Mouse (Mus musculus) kidney, postnatal 0 days (tissue): ENCODE results near the gene Adamtsl4. TPM values are rescaled to one million over a fixed set of nuclear protein-coding genes. Genes with fewer than 3 reads are reported as not detected.
A peak's percentile ranks its signal among the peaks of the same experiment; 100 is the strongest.

Experiments
- ATAC-seq: fragments of 200-750 bp; cut with Nextera tagmentation; replicated peaks from 2 replicates; pipeline ENCODE4 v1.8.0; 2017; ENCODE audit warnings: low read depth, moderate number of reproducible peaks, moderate TSS enrichment, moderate library complexity; ENCODE audit not compliant: low FRiP score
- DNase-seq: peaks from one replicate; pipeline ENCODE4 v3.0.0-alpha.2; 2016; ENCODE audit warnings: low spot score
- H3K27ac ChIP-seq: fragments of 300-500 bp; sonication (generic); 2 replicates; pipeline ENCODE4 v1.5.1; 2014; ENCODE audit warnings: mild to moderate bottlenecking
- H3K27me3 ChIP-seq: fragments of 300-500 bp; sonication (generic); 2 replicates; pipeline ENCODE4 v1.6.1; 2014; ENCODE audit warnings: low read length, mixed read lengths; ENCODE audit not compliant: insufficient read depth
- H3K36me3 ChIP-seq: fragments of 300-500 bp; sonication (generic); 2 replicates; pipeline ENCODE4 v1.6.1; 2014; ENCODE audit warnings: low read length, mixed read lengths; ENCODE audit not compliant: insufficient read depth
- H3K4me1 ChIP-seq: fragments of 300-500 bp; sonication (generic); replicated peaks from 2 replicates; pipeline ENCODE4 v1.6.1; 2014; ENCODE audit warnings: antibody characterized with exemption, low read length, mixed read lengths; ENCODE audit not compliant: insufficient read depth
- H3K4me2 ChIP-seq: fragments of 300-500 bp; sonication (generic); 2 replicates; pipeline ENCODE4 v1.6.1; 2014; ENCODE audit warnings: mild to moderate bottlenecking, low read length, moderate library complexity, mixed read lengths
- H3K4me3 ChIP-seq: fragments of 300-500 bp; sonication (generic); replicated peaks from 2 replicates; pipeline ENCODE4 v1.5.1; 2014; ENCODE audit warnings: low read depth, low read length
- H3K9ac ChIP-seq: fragments of 300-500 bp; sonication (generic); 2 replicates; pipeline ENCODE4 v1.6.1; 2014; ENCODE audit warnings: low read depth, low read length
- H3K9me3 ChIP-seq: fragments of 300-500 bp; sonication (generic); replicated peaks from 2 replicates; pipeline ENCODE4 v1.6.1; 2016; ENCODE audit warnings: low read length, inconsistent platforms, mixed read lengths
- CTCF ChIP-seq: IDR thresholded peaks from 2 replicates; pipeline ENCODE4 v1.5.1; 2016; ENCODE audit warnings: antibody characterized with exemption, low read depth, mild to moderate bottlenecking, moderate library complexity
- WGBS: fragments of 180-500 bp; shearing (Covaris S2); extraction: QIAGEN DNeasy Blood & Tissue Kit; methylation state at CpG from one replicate; pipeline ENCODE4 v1.1.7; 2014; 5-methylcytosine and 5-hydroxymethylcytosine counted together
- polyA plus RNA-seq: library from polyadenylated mRNA; unstranded; fragments of >200 nt; fragmentation: Nextera tagmentation; extraction: Ambion mirVana; gene quantifications from 2 replicates; pipeline ENCODE4 v1.2.1, GENCODE M21; 2015

The Adamtsl4 gene
- polyA plus RNA-seq, 1 experiment from 2014 or later = 3.6 TPM

- Histone ChIP-seq H3K9ac (no peak overlapping the region), H3K4me1 (peaks cover 4% of the 10 kb centered on the region; the same call in 1 of the 2 replicates), H3K4me2 (no peak overlapping the region), H3K27ac (no peak overlapping the region), H3K27me3 (no peaks in the 10 kb centered on the region), H3K36me3 (no peaks in the 10 kb centered on the region), H3K4me3 (no peak overlapping the region), H3K9me3 (no peaks in the 10 kb centered on the region)
- TF ChIP-seq CTCF = no peak
- 61% methylated on average over 10 of the region's 10 CpGs for WGBS
- ATAC-seq (no peak), DNase-seq (no peak)
These were observed 42.1 kb downstream of the Adamtsl4 start for GRCm38 (mm10) chr3:95645313-95646235.

- no peak overlapping the region for H3K4me3 ChIP-seq
- H3K9me3 ChIP-seq = no peaks in the 10 kb centered on the region
- 69% methylated on average over 7 of the region's 7 CpGs for WGBS
- ATAC-seq (no peak), DNase-seq (no peak)
- H3K4me1 ChIP-seq = no peaks in the 10 kb centered on the region
- H3K9ac ChIP-seq = no peak overlapping the region
- H3K36me3 ChIP-seq = no peaks in the 10 kb centered on the region
- no peak overlapping the region for H3K4me2 ChIP-seq
- no peak overlapping the region for H3K27ac ChIP-seq
- H3K27me3 ChIP-seq = no peaks in the 10 kb centered on the region
- TF ChIP-seq CTCF = no peak
These were observed 44.6 kb downstream of the Adamtsl4 start for GRCm38 (mm10) chr3:95643097-95643496.

- no peak overlapping the region for H3K27ac ChIP-seq
- no peak overlapping the region for H3K4me3 ChIP-seq
- no peak for ATAC-seq
- no peak overlapping the region for H3K9ac ChIP-seq
- peak; percentile 44 for TF ChIP-seq CTCF
- no peaks in the 10 kb centered on the region for H3K4me1 ChIP-seq
- WGBS = 89% methylated on average over 1 of the region's 1 CpGs
- H3K4me2 ChIP-seq = no peak overlapping the region
- H3K27me3 ChIP-seq = no peaks in the 10 kb centered on the region
- DNase-seq = no peak
- H3K9me3 ChIP-seq = no peaks in the 10 kb centered on the region
- peaks cover 14% of the 10 kb centered on the region; the same call in 1 of the 2 replicates for H3K36me3 ChIP-seq
These were observed 48.0 kb downstream of the Adamtsl4 start for GRCm38 (mm10) chr3:95639694-95640093.

GRCm38 (mm10) chr3:95636072-95636471 lies 51.6 kb downstream of the Adamtsl4 start:
- ATAC-seq (no peak), DNase-seq (peak; percentile 30)
- Histone ChIP-seq H3K9me3 (no peaks in the 10 kb centered on the region), H3K36me3 (peaks cover 28% of the 10 kb centered on the region), H3K4me1 (no peaks in the 10 kb centered on the region), H3K4me3 (no peak overlapping the region), H3K27ac (peak overlapping the region; percentile 31; the same call in 1 of the 2 replicates), H3K4me2 (no peak overlapping the region), H3K9ac (no peak overlapping the region), H3K27me3 (no peaks in the 10 kb centered on the region)
- 71% methylated on average over 4 of the region's 4 CpGs for WGBS
- no peak for TF ChIP-seq CTCF

- peaks cover 32% of the 10 kb centered on the region for H3K36me3 ChIP-seq
- peak overlapping the region; percentile 31 for H3K27ac ChIP-seq
- H3K4me3 ChIP-seq = no peak overlapping the region
These were observed 52.1 kb downstream of the Adamtsl4 start for GRCm38 (mm10) chr3:95635636-95636035.

GRCm38 (mm10) chr3:95632648-95633588 lies 54.8 kb downstream of the Adamtsl4 start:
- H3K9ac ChIP-seq = no peak overlapping the region
- 65% methylated on average over 12 of the region's 12 CpGs for WGBS
- no peak overlapping the region for H3K4me2 ChIP-seq
- peak; percentile 72 for DNase-seq
- no peaks in the 10 kb centered on the region for H3K4me1 ChIP-seq
- H3K27ac ChIP-seq = no peak overlapping the region
- no peaks in the 10 kb centered on the region for H3K27me3 ChIP-seq
- no peaks in the 10 kb centered on the region for H3K9me3 ChIP-seq
- no peak for ATAC-seq
- H3K4me3 ChIP-seq = no peak overlapping the region
- peaks cover 57% of the 10 kb centered on the region for H3K36me3 ChIP-seq
- TF ChIP-seq CTCF = peak; percentile 77

More at GRCm38 (mm10) chr3:95635636-95636035, 52.1 kb downstream of the Adamtsl4 start:
- 48% methylated on average over 4 of the region's 4 CpGs for whole genome bisulfite sequencing
- no peak overlapping the region for H3K9ac ChIP-seq
- ATAC-seq (no peak), DNase-seq (peak; percentile 27)
- H3K4me2 ChIP-seq = no peak overlapping the region
- no peak for TF ChIP-seq CTCF
- no peaks in the 10 kb centered on the region for H3K4me1 ChIP-seq
- no peaks in the 10 kb centered on the region for H3K27me3 ChIP-seq
- H3K9me3 ChIP-seq = no peaks in the 10 kb centered on the region
